Mouse (Mus musculus) stomach, postnatal 0 days (tissue): ENCODE measurements around the gene Tex2.

Source experiments
- CTCF ChIP-seq: IDR thresholded peaks from 2 replicates; pipeline ENCODE4 v1.5.1; 2016; ENCODE audit warnings: antibody characterized with exemption, low read depth, mild to moderate bottlenecking, moderate library complexity
- EP300 ChIP-seq: optimal IDR thresholded peaks from 2 replicates; pipeline ENCODE3; 2016; ENCODE audit warnings: antibody characterized with exemption

DNA sequence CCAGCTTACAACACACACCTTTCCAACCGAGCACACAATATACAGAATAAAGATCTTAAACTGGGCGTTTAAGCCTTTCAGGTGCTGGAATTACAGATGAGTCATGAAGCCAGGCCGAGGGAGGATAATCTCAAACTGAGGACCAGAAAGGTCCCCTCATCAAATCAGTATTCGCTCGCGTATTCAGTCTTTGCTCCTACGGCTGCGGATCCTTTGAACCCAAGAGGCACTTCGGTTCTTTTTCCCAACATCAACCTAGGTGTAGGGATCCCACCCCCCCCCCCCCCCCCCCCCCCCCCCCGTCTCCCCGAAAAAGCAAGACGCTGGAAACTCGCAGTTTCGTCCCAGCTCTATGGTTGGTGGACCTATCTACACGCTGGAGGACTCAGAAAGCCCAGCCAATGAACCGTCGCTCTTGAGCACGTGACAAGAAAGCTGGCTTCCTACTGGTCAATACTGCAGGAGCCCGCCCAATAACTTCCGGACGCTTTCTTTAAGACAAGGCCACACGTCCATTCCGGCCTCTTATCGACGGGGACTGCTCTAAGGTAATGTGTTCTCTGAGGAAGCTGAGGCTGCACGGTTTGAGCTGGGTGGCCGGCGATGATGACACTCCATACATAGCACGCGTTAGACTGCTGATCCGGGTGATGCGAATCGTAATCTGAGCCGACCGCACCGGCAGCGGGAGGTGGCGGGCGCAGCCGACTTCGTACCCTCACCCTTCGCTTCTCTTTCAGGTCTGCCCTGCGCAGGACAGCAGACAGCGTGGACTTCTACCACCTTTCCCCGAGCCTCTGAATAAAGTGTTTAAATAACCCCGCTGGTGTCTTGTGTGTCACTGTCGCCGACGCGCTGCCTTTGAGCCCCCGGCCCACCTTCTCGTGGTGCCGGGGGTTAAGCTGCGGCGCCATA is 112.6 kb downstream of the Tex2 start:
- TF ChIP-seq EP300: no peak
- no peak for TF ChIP-seq CTCF
